Mouse (Mus musculus) bone marrow, adult 2 months (tissue): ENCODE measurements around the gene Hoxa7.

Experiments
- CTCF ChIP-seq: fragments of 200-500 bp; IDR thresholded peaks from 2 replicates; pipeline ENCODE4 v1.5.1; 2011; ENCODE audit warnings: low read length, control low read depth; ENCODE audit not compliant: control insufficient read depth, insufficient read depth
- POLR2A ChIP-seq: fragments of 200-500 bp; IDR thresholded peaks from 2 replicates; pipeline ENCODE4 v1.6.1; 2011; ENCODE audit warnings: low read depth, mild to moderate bottlenecking, control low read depth, low read length, borderline replicate concordance; ENCODE audit not compliant: control insufficient read depth

DNA sequence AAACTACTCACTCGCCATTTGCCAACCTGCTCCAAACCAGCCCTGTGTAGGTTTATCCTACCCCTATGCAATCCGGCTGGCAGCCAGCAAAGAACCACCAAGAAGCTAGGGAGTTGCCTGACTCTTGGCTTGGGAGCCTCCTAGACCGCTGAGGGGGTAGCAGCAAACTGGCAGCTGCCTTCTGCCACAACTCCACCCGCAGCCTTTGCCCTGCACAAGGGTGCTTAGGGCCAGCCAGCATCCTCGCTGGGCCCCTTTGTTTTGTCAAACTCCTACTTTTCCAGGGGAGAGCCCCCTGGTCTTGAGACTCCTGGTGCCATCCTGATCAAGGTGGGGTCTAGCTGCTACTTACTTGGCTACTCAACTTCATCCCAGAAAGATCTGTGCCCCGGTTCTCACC, 37.0 kb downstream of the Hoxa7 start:
- TF ChIP-seq POLR2A = no peak
- TF ChIP-seq CTCF = no peak
